Mouse (Mus musculus) G1E (cell line): ENCODE measurements around the gene Gdpd4.
A peak's percentile ranks its signal among the peaks of the same experiment; 100 is the strongest.

Experiments
- CTCF ChIP-seq: IDR thresholded peaks from 2 replicates; pipeline ENCODE4 v1.5.1; 2012; ENCODE audit warnings: low read depth, low read length, inconsistent platforms, mixed read lengths
- GATA1 ChIP-seq: IDR thresholded peaks from 2 replicates; pipeline ENCODE4 v1.6.1; 2012; ENCODE audit warnings: borderline replicate concordance, low read length, inconsistent platforms, mixed read lengths
- GATA2 ChIP-seq: IDR thresholded peaks from 2 replicates; pipeline ENCODE4 v1.6.1; 2012; ENCODE audit warnings: low read depth, low read length, inconsistent platforms, borderline replicate concordance
- POLR2AphosphoS5 ChIP-seq: IDR thresholded peaks from 2 replicates; pipeline ENCODE4 v1.6.1; 2012; ENCODE audit warnings: low read depth, low read length, inconsistent platforms; ENCODE audit not compliant: insufficient replicate concordance
- TAL1 ChIP-seq: conservative IDR thresholded peaks from 2 replicates; pipeline ENCODE4 v1.6.1; 2012; ENCODE audit warnings: low read depth, low read length, inconsistent platforms, mixed read lengths

DNA sequence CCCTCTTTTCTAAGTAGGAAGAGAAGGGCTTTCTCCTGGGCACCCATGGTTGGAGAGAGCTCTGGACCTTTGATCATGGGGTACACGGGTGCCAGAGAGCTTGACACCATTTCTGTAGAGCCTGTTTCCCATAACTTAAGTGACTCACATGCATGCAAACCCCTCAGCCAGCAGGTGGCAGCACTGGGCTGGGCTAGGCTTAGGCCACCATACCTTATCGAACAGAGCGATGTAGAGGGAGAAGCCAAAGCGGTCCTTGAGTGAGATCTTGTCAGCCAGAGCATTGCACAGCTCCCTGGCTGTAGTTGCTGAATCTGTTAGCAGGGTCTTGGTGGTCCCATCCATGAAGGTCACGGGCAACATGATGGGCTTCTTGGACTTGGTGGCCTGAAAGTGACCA, 151.9 kb downstream of the Gdpd4 start:
- TF ChIP-seq CTCF = peak; percentile 95
- TF ChIP-seq GATA1 = no peak
- no peak for TF ChIP-seq TAL1
- no peak for TF ChIP-seq POLR2AphosphoS5
- TF ChIP-seq GATA2 = no peak
